Mouse (Mus musculus): ENCODE data around the gene Slfn3. TPM values are rescaled to one million over a fixed set of nuclear protein-coding genes. Genes with fewer than 3 reads are reported as not detected.
"Not testable (repeated sequence)": the region's sequence is repeated elsewhere in the genome, so short reads cannot be mapped to it uniquely, and the experiment has no call there.

The Slfn3 gene
- polyA plus RNA-seq, 1 experiment from 2014 or later = 8.3 TPM

GRCm38 (mm10) chr11:83230966-83231365 is 39.8 kb downstream of the Slfn3 start:
- 77% methylated on average over 3 of the region's 3 CpGs for WGBS (ENCODE audit: missing documents)

GRCm38 (mm10) chr11:83233621-83234020 is 42.5 kb downstream of the Slfn3 start:
- not testable (repeated sequence) for H3K36me3 ChIP-seq (ENCODE audit: inconsistent target); H3K4me3 ChIP-seq (ENCODE audit: inconsistent target); H3K27ac ChIP-seq
- peaks cover 44% of the 10 kb centered on the region for H3K79me2 ChIP-seq (ENCODE audit: inconsistent target)
- 90% methylated on average over 5 of the region's 5 CpGs for WGBS (ENCODE audit: missing documents)

More at GRCm38 (mm10) chr11:83230966-83231365, 39.8 kb downstream of the Slfn3 start:
- Histone ChIP-seq H3K27ac (no peak overlapping the region), H3K4me3 (ENCODE audit: inconsistent target) (no peak overlapping the region), H3K36me3 (ENCODE audit: inconsistent target) (peaks cover 13% of the 10 kb centered on the region), H3K79me2 (ENCODE audit: inconsistent target) (peaks cover 70% of the 10 kb centered on the region)

DNA sequence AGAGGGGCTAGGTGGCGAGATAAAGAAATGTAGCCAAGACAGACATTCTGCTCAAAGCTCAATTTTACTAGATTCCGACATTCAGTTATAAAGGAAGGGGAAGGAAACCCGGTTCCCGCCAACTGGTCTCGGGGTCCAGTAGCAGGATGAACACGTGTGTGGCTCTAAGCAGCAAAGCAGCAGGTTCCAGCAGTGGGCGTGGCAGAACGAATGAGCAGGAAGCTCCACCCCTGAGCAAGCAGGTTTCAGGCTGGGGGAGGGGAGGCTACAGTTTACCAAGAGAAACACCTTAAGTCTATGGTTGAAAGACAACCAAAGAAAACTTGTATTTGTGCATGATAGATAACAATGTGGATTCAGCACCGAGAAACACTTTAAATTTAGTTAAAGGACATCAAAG is 46.3 kb downstream of the Slfn3 start:
- H3K27ac ChIP-seq; H3K4me3 ChIP-seq (ENCODE audit: inconsistent target); H3K36me3 ChIP-seq (ENCODE audit: inconsistent target): not testable (repeated sequence)
- peaks cover 17% of the 10 kb centered on the region; the same call in 1 of the 2 replicates for H3K79me2 ChIP-seq (ENCODE audit: inconsistent target)
- 92% methylated on average over 9 of the region's 9 CpGs for WGBS (ENCODE audit: missing documents)

DNA sequence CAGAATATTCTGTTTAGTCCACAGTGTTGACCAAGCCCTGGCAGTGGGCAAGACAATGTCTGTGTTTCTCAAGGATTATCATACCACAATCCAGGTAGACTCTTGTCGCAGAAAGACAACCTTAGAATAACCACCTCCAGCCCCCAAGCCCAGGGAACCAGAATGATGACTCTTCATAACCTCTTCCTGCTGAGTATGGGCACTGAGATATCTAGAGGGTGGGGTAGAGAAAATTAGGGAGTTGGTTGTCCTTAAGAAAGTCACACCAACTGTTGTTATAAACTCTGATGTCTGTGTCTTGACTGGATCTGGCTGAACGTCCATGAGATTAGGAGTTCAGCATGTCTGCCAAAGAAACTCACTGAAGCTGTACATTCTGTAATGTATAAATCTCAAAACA is 47.3 kb downstream of the Slfn3 start:
- H3K4me3 ChIP-seq (ENCODE audit: inconsistent target) = no peak overlapping the region
- peaks cover 10% of the 10 kb centered on the region; the same call in 1 of the 2 replicates for H3K79me2 ChIP-seq (ENCODE audit: inconsistent target)
- H3K27ac ChIP-seq = no peak overlapping the region
- 96% methylated on average over 2 of the region's 2 CpGs for WGBS (ENCODE audit: missing documents)
- 0 out of 2 replicates have a peak, but pooled peaks cover 5% of the 10 kb centered on the region for H3K36me3 ChIP-seq (ENCODE audit: inconsistent target)

GRCm38 (mm10) chr11:83239811-83240210 is 48.7 kb downstream of the Slfn3 start:
- H3K79me2 ChIP-seq (ENCODE audit: inconsistent target) = no peaks in the 10 kb centered on the region
- H3K27ac ChIP-seq = no peak overlapping the region
- no peak overlapping the region for H3K4me3 ChIP-seq (ENCODE audit: inconsistent target)
- H3K36me3 ChIP-seq (ENCODE audit: inconsistent target) = peaks cover 15% of the 10 kb centered on the region; the same call in 1 of the 2 replicates
- 79% methylated on average over 2 of the region's 2 CpGs for WGBS (ENCODE audit: missing documents)

- not testable (repeated sequence) for H3K27ac ChIP-seq; H3K79me2 ChIP-seq (ENCODE audit: inconsistent target); H3K4me3 ChIP-seq (ENCODE audit: inconsistent target)
- 96% methylated on average over 5 of the region's 5 CpGs for WGBS (ENCODE audit: missing documents)
- peaks cover 23% of the 10 kb centered on the region for H3K36me3 ChIP-seq (ENCODE audit: inconsistent target)
Measured at GRCm38 (mm10) chr11:83257211-83257610, 66.1 kb downstream of the Slfn3 start.

GRCm38 (mm10) chr11:83262673-83263072 is 71.5 kb downstream of the Slfn3 start:
- no peak overlapping the region for H3K27ac ChIP-seq
- WGBS (ENCODE audit: missing documents) = 88% methylated on average over 1 of the region's 1 CpGs
- H3K36me3 ChIP-seq (ENCODE audit: inconsistent target) = peaks cover 18% of the 10 kb centered on the region
- no peaks in the 10 kb centered on the region for H3K79me2 ChIP-seq (ENCODE audit: inconsistent target)
- H3K4me3 ChIP-seq (ENCODE audit: inconsistent target) = no peak overlapping the region

GRCm38 (mm10) chr11:83263146-83263545 is 72.0 kb downstream of the Slfn3 start:
- 69% methylated on average over 3 of the region's 3 CpGs for WGBS (ENCODE audit: missing documents)
- Histone ChIP-seq H3K79me2 (ENCODE audit: inconsistent target) (no peaks in the 10 kb centered on the region), H3K27ac (no peak overlapping the region)

More at GRCm38 (mm10) chr11:83263146-83263545, 72.0 kb downstream of the Slfn3 start:
- H3K4me3 ChIP-seq (ENCODE audit: inconsistent target) = no peak overlapping the region
- peaks cover 18% of the 10 kb centered on the region for H3K36me3 ChIP-seq (ENCODE audit: inconsistent target)

Other genes starting within 250 kb of the Slfn3 start
- 138 to 296 TPM (median 191 TPM) in 3 replicates for gene Slfn5, start 240.0 kb upstream of the Slfn3 start, polyA plus RNA-seq (2018)
- 24.7 to 28.8 TPM (median 27.0 TPM) in 3 replicates for gene Slfn9, start 199.5 kb upstream of the Slfn3 start, polyA plus RNA-seq (2018)
- gene Slfn8, start 170.5 kb upstream of the Slfn3 start, polyA plus RNA-seq (2018) = 43.7 to 104 TPM (median 83.5 TPM) in 3 replicates
- gene Slfn2, start 126.2 kb upstream of the Slfn3 start, polyA plus RNA-seq (2018) = 335 to 670 TPM (median 455 TPM) in 3 replicates
- gene Slfn1, start 74.5 kb upstream of the Slfn3 start, polyA plus RNA-seq (2018) = 3.5 to 9.8 TPM (median 4.5 TPM) in 3 replicates
- 0.49 to 3.3 TPM (median 3.0 TPM) in 3 replicates for gene Slfn4, start 16.1 kb upstream of the Slfn3 start, polyA plus RNA-seq (2018)
- gene Slfn14, start 95.4 kb downstream of the Slfn3 start, polyA plus RNA-seq (2018) = not detected in 3 replicates
- 70.2 to 81.3 TPM (median 77.0 TPM) in 3 replicates for gene Ap2b1, start 107.7 kb downstream of the Slfn3 start, polyA plus RNA-seq (2018)
- 6.9 to 7.9 TPM (median 7.7 TPM) in 3 replicates for gene Pex12, start 111.3 kb downstream of the Slfn3 start, polyA plus RNA-seq (2018)
- 0.09 TPM in 1 of 3 replicates, not detected in the others for gene Rasl10b, start 217.8 kb downstream of the Slfn3 start, polyA plus RNA-seq (2018)
- not detected in 3 replicates for gene Gas2l2, start 238.1 kb downstream of the Slfn3 start, polyA plus RNA-seq (2018)
- 0.26 TPM in 1 of 3 replicates, not detected in the others for gene 1700020L24Rik, start 246.3 kb downstream of the Slfn3 start, polyA plus RNA-seq (2018)